Mouse (Mus musculus) megakaryocyte, embryonic 14.5 days (primary cell): Measurements from ENCODE around the gene Resp18.

ENCODE experiments used
- FLI1 ChIP-seq: IDR thresholded peaks from 2 replicates; pipeline ENCODE4 v1.6.1; 2012; ENCODE audit warnings: low read length, inconsistent platforms, mixed read lengths
- GATA1 ChIP-seq: IDR thresholded peaks from 3 replicates; pipeline ENCODE4 v1.6.1; 2012; ENCODE audit warnings: mixed read lengths, low read length, inconsistent platforms, borderline replicate concordance

- TF ChIP-seq FLI1, result no peak
- TF ChIP-seq GATA1, result no peak
These were observed 16.1 kb upstream of the Resp18 start for GRCm38 (mm10) chr1:75294294-75294693.
